ENCODE assay signal across 13 mouse cellular contexts in genomic region chr3:103405871-103406765, GRCm38 (mm10).
A peak's percentile ranks its signal among the peaks of the same experiment; 100 is the strongest.
DNase-seq lines count a peak whose midpoint lies in the region; ATAC-seq lines count a peak whose summit lies in the region.
"Had no signal": no experiment of that assay in that cellular context is flagged by ENCODE, and none has a peak within 500 bp of the region (broad histone marks: within the 10 kb centered on the region; RNA-seq: fewer than 3 reads in every experiment).

No protein-coding gene starts in this region.

- H3K27ac ChIP-seq in forebrain, embryonic 16.5 days (ENCODE audit: low read length), result no peak overlapping the region
- H3K27ac ChIP-seq: embryonic facial prominence, embryonic 13.5 days; macrophage had no signal

- no peak overlapping the region for H3K9ac ChIP-seq in forebrain, embryonic 16.5 days (replicated peaks; ENCODE audit: low read depth, low read length)
- H3K9ac ChIP-seq: embryonic facial prominence, embryonic 13.5 days; hindbrain, embryonic 14.5 days had no signal

- no peaks in the 10 kb centered on the region for H3K9me3 ChIP-seq in forebrain, embryonic 16.5 days (ENCODE audit: control insufficient read depth, low read length)
- H3K9me3 ChIP-seq: embryonic facial prominence, embryonic 13.5 days had no signal

- intact Hi-C loops in left cerebral cortex, postnatal 14 days (cut with DNase I), result no loop called here

- ATAC-seq in forebrain, embryonic 16.5 days, result no peak
- no peak for ATAC-seq in megakaryocyte progenitor cell, adult 5-6 weeks (replicated peaks; ENCODE audit: poor library complexity)

- no peaks in the 10 kb centered on the region for H3K36me3 ChIP-seq in forebrain, embryonic 16.5 days (ENCODE audit: control insufficient read depth, insufficient read depth)
- H3K36me3 ChIP-seq: embryonic facial prominence, embryonic 13.5 days had no signal

- 82% methylated on average over 11 of the region's 11 CpGs for WGBS in forebrain, embryonic 16.5 days

- H3K4me2 ChIP-seq in forebrain, embryonic 16.5 days (ENCODE audit: low read length), result no peak overlapping the region
- H3K4me2 ChIP-seq: embryonic facial prominence, embryonic 13.5 days; hindbrain, embryonic 14.5 days had no signal

- no peaks in the 10 kb centered on the region for H3K27me3 ChIP-seq in forebrain, embryonic 16.5 days (replicated peaks; ENCODE audit: control insufficient read depth, insufficient read depth, low read length)
- H3K27me3 ChIP-seq: embryonic facial prominence, embryonic 13.5 days had no signal

- peaks cover 15% of the 10 kb centered on the region for H3K4me1 ChIP-seq in forebrain, embryonic 16.5 days (replicated peaks; ENCODE audit: control insufficient read depth, insufficient read depth, low read length)

- H3K4me3 ChIP-seq in forebrain, embryonic 16.5 days (replicated peaks; ENCODE audit: low read length), result no peak overlapping the region
- H3K4me3 ChIP-seq: embryonic facial prominence, embryonic 13.5 days had no signal

- peak; percentile 28 for DNase-seq in cerebellum, adult 9-10 months
- DNase-seq in cerebellum, postnatal 10 days, result no peak
- peak; percentile 65 for DNase-seq in urinary bladder, postnatal 14 days (ENCODE audit: low spot score)
- no peak for DNase-seq in urinary bladder, postnatal 25 days (ENCODE audit: low spot score)
- peak; percentile 74 for DNase-seq in fibroblast of lung, adult 2 months (ENCODE audit: low read depth)
- DNase-seq in left cerebral cortex, postnatal 14 days (ENCODE audit: low spot score in 2 of 2), result no peak
- DNase-seq: cerebellum, adult 9-11 months; kidney, postnatal 4 days had no signal

Comparison
In these comparisons a context has a peak if more than half of its experiments do, and no peak if none do; other contexts are left out.
1. DNase-seq: peak in cerebellum, adult 9-10 months (single experiment), urinary bladder, postnatal 14 days (single experiment) and fibroblast of lung, adult 2 months (single experiment); none in cerebellum, postnatal 10 days (0 of 2), urinary bladder, postnatal 25 days (single experiment) and left cerebral cortex, postnatal 14 days (0 of 2).